Mouse (Mus musculus) lung, postnatal 4 days (tissue): Measurements from ENCODE around the gene Fam160b1.

Experiments
- DNase-seq, 2 experiments: peaks; one replicate each; pipeline ENCODE4 v3.0.0; 2021

The Fam160b1 gene

DNA sequence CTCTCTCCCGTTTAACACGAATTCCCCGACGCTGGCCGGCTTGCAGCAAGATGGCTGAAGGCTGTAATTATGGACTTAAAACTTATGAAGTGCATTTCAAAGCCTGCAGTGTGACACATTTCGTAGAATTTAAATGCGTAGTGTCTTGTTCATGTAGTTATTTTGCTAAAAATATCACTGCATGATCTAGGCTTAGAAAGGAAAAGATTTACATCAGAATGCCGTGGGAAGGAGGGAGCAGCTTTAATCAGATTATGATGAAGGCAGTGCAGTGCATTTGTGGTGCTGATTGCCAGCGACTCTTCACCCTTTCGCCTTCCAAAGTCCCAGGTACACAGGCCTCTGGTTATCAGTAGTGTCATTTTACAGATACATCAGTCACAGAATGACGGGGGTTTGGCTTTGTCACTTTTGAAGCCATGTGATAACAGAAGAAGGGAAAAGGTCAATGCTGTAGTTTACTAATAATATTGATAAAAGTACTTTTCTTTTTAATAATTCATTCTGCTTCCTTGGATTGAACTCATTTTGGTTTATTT is 7.4 kb downstream of the Fam160b1 start:
- no peak for DNase-seq

DNA sequence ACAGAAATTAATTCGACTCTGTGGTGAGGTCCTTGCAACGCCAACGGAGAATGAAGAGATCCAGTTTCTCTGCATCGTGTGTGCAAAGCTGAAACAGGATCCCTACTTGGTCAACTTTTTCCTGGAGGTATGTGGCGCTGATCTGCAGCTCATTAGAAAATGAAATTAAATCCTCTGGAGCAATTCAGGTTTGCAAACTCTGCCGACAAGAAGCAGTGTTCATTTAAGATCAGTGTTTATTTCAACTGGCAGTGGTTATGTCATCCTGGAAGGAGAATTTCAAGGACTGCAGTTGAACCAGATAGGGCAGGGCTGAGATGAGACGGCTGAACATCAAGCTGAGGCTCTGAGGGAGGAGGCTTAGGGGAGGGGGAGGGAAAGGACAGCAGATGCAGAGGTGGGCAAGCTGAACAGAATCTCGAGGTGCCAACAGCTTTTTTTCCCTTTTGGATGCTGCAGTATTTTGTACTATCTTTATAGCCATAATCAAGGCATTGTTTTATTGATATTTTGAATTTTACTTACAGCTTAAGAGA is 12.9 kb downstream of the Fam160b1 start:
- DNase-seq: no peak

DNA sequence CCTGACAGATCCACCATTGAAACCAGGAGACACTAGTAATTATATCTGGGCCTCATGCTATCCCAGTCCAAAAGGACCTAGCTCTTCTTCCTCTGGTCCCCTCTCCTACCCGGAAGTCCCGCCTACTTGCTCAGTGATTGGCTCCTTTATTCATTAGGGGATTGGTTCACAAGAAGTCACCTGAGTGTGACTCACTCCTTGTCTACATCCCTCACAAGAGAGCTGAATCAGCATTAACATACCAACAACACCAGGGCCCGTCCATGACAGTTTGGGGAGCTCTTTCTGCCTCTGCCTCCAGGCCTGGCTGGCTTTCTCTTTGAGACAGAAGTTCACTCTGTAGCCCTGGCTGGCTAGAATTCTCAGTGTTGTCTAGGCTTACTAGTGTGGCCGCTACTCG is 14.7 kb downstream of the Fam160b1 start:
- no peak for DNase-seq

DNA sequence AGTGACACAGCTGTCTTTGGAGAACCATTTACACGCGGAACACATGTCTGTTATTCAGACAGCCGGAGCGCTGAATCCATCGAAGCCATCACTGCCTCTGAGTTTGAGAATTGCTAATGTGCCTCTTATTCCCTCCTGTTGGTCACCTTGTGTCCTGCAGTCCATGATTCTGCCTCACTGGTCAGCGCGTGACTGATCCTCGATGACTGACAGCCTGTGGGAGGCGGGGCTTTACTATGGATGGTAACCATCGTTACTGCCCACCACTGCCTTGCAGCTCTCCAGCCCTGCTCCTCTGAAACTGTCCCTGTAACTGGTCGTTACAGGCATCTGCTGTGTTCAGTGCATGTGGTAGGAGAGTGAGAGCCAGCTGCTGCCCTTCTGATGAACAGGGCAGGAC is 15.3 kb downstream of the Fam160b1 start:
- no peak for DNase-seq

DNA sequence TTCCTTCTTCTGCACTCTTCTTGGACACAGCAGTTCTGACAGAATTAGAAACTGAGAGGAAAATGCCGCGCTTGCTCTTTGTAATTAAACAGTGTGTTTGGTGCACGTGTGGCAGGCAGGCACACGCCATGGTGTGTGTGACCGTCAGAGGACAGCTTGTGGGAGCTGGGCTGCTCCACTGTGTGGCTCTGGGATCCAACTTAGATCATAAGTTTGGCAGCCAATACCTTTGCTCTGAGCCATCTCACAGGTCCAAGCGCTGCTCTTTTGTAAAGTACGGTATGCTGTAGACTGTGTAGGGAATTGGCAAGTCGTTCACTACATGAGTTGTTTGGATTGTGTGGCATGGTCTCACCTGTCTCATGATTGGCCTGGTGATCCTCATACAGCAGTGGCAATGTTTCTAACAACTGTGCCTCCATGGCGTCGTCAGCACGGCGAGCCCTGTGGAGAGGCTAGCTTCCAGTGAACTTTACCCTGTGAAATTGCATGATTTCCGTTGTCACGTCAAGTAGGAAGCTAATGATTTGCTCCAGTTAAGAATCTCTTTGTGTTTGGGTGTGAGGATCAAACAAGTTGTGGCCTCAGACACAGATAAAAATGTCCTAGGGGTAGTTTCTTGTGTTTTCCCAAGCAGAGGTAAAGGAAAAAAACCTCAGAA is 16.7 kb downstream of the Fam160b1 start:
- DNase-seq: no peak

DNA sequence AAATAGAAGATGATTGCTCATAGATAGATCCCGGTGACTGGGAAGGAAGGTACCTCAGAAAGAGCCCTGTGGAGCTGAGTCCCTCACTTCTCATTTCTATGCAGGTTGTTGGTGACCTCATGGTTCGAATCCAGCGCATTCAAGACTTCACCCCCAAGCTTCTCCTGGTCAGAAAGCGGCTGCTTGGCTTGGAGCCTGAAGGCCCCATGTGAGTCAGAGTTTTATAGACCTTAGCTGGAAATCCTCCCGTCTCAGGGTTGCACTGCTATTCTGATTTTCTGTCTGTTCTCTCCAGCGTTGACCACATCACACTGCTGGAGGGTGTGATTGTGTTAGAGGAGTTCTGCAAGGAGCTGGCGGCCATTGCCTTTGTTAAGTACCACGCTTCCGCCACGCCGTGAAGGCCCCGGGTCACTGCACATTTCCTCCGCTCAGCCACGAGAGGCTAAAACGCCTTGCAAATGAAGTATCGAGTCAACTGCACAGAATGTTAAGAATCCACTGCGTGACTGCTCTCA is 25.8 kb downstream of the Fam160b1 start:
- DNase-seq: no peak

DNA sequence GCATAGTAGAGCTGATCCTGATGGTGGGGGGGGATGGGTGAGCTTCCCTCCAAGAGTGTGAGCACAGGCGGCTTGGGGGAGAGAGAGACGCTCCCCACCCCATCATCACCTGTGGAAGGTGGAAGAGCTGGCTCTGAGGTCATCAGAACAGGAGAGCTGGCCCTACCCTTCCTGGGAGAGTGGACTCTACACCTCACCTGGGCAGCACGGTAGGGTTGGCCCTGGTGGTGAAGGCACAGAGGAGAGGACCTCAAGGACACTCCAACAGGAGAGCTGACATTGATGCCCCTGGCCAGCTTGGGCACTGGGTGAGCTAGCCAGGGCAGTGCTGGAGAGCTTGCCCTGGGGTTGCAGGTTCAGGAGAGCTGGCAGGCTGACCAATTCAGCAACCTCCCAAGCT is 31.1 kb downstream of the Fam160b1 start:
- DNase-seq: no peak

DNA sequence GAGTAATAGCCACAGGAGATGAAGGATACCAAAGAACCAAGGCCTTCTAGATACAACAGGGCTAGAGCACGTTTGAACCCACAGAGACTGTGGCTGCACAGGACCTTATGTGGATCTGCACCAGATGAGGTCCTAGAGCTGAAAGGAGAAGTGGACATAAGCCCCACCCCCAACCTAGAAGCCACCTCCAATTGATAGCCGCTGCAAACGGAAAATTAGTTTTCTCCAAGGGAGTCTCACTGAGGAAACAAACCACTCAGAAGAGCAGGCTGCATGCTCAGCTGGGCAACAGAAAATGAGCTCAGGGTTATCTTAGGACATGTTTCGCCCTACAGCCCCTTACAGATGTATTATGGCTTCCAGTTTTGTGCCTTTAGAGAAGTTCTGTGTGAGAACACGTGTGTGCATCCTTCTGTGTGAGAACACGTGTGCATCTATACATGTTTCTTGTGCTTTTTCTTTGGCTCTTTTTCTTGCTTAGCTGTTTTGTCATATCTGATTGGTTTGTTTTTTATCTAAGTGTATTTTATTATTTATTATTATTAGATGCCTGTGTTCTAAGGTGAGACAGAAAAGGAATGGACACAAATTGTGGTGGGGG is 33.0 kb downstream of the Fam160b1 start:
- DNase-seq: no peak

DNA sequence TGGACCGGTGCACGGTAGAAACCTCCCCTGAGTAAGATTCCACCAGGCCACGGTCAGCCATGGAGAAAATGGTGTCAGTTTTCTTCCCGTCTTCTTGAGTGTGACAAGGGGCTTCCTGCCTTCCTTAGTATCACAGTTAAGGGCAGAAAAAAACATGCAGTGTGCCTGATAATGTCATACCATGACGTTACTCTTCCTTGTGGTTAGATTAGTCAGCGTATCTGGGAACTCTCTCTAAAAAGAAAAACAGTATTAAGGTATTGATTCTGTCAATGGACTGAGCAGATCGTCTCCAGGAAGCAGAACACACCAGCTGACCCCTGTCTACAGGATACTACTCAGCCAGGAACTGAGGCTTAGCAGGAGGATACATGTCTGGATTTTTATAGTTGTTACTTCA is 36.1 kb downstream of the Fam160b1 start:
- no peak for DNase-seq

DNA sequence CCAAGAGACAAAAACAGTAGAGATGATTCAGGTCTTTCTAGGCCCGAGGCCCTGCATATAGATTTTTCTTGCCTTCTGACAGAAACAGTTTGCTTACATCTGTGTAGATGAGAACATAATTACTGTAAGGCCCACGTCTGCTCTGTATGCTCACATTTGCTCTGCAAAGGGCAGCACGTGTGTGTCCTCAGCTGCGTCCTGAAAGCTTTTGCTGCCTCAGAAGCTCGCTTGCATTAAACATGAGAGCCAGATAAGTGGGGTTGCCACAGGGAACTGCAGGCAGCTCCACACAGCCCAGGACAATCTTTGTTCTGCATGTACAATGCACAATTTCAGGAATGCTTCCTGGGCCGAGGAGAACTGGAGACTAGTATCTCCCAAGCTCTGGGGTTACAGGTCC is 41.9 kb downstream of the Fam160b1 start:
- no peak for DNase-seq

DNA sequence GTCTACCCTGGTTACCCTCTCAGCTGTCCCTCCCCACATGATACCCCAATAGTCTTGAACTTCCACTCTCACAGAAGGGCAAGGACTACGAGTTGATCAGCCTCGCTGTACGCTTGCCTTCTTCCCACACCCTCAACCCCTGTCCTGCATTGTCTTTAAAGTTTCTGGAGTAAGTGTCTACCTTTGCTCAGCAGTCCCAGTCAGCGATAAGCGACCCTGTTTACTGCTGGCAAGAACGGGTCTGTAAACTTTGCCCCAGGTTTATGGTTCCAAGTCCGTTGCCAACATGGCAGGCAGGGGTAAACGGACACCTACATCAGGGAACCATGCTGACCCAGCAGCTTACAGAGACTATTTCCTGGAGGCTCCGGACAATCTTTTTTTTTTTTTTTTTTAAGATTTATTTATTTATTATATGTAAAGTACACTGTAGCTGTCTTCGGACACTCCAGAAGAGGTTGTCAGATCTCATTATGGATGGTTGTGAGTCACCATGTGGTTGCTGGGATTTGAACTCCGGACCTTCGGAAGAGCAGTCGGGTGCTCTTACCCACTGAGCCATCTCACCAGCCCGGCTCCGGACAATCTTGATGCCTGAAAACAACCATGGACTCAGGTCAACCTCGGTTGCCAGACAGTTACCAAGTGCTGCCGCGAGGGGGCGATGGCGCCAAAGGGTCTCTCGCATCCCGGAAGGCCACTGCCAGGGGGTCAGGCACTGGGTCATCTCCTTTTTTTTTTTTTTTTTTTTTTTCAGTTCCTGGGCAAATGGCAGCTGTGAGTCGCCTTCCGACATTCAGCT is 43.4 kb downstream of the Fam160b1 start:
- peak; percentile 87 to 89 for DNase-seq

DNA sequence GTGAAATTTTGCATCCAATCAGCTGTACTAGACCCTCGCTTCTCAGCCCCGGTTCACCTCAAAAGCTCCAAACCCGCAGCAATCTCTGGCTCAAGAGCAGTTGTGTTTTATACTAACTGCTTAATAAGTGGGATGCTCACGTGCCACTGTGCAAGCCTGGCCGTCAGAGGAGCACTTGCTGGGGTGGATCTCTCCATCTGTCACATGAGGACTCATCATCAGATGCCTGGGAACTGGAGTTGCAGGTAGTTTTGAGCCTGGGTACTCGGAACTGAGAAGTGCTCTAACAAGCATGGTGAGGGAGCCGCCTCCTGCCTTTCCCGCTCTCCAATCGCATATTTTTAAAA is 44.0 kb downstream of the Fam160b1 start:
- DNase-seq: no peak

DNA sequence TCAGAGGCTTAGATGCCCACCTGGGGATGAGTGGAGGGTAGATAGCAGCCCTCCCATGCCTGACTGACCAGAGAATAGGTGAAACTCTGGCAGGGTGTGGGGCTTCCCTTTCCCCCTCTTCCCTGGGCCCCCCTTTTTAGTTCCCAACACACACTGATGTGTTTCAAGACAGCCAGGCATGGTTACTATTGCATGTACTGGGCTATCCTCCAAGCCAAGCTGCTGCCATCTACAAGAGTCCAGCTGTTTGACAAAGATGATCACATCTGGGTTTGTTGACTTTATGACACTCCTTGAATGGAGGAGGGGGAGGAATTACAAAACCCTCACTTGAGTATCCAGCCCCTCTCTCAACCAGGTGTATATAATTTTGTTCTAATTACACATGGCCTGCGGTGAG is 47.5 kb downstream of the Fam160b1 start:
- peak in 1 of 2 experiments; percentile 49 for DNase-seq

DNA sequence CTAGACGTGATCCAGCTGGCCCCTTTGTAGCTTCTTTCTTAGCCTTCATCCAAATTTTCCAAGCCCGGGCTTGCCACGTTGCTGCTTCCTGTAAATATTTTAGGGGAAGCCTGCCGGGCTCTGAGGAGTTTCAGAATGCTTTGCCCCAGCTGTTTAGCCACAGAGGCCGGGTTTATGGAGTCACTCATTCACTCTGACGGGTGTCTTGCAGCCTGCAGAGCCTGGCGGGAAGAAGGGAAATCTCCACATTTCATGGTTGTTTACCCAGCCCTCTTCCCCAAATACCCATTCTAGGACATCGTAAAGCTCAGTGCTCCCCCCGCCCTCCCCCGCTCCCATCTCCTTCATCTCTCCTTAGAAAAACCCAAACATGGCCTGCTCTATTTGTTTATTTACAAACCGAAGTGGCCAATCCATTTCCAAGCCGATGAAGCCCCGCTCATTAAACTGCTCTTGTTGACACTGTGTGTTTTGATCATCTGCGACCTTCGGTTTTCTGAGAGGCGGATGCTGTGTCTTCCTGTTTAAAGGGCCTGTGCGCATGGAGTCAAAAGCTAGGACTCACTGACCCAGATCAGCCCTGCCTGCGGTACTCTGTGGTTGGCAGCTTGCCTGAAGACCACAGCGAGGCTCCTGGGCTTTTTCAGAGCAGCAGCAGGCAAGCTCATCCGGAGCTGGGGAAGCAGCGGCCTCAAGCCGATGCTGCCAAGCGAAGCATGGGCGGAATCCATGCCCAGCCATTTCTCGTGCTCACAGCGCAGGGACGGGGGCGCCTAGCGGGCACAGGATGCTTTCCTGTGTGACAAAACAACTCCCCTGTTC is 51.1 kb downstream of the Fam160b1 start:
- DNase-seq: peak; percentile 82 to 90

DNA sequence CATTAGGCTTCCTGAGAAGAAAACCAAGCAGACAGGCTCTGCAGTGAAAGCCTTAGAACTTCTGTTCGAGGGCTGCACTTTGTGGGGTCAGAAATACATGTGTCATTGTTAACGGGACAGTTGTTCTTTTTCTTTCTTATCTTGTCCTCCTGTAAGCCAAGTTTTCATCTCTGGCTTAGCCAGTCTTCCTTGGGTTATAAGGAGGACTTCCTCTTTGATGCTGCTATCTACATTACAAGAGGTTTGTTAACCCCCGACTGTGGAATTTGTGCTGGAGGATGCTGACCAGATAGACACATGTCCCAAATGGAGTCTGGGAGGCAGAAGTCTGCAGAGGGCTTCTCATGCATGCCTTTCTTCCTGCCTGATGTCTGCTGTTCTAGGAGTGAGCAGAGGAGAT is 52.7 kb downstream of the Fam160b1 start:
- no peak for DNase-seq

DNA sequence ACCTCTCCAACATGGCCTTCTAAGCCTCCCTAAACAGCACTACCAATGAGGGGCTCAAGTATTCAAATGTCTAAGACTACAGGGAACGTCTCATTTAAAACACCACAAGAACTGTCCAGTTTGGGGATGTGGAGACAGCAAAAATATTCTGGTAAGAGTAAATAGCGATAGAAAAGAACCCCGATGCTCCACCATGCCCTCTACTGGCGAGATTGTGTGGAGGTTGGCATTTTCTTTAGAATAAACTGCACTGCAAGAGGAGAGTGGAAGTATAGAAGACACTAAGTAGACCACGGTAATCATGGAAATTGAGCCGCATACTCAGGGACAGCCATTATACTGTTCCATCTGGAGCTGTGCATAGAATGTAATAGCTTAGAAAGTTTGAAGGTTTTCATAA is 53.4 kb downstream of the Fam160b1 start:
- DNase-seq: no peak

DNA sequence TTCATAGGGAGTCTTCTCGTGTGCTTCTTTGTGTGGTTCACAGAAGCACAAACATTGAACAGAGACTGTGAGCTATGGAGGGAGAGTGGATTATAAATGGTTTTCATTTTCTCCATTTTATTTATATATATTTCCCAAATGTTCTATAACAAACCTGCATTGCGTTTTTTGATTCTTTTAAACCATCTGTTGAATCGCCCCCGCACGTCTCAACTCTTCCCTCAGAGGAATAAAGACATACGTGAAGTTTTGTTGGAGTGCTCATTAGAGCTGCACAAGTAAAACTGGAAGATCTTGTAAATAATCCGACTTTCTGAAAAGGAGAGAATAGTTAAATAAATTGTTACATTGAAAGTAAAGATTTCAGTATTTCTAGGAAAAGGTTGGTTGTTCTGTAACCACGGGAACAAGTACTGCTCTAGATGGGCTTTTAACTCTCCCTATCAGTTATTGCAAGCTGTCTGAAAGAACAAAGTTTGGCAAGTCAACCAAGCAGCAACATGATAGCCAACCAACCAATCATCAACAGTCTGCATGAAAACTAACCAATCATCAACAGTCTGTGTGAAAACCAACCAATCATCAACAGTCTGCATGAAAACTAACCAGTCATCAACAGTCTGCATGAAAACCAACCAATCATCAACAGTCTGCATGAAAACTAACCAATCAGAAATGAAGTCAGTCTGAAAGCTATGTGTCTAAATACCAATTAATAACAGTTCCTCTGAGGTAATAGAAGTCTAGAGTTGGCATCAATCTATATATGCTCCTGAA is 54.7 kb downstream of the Fam160b1 start:
- DNase-seq: no peak

DNA sequence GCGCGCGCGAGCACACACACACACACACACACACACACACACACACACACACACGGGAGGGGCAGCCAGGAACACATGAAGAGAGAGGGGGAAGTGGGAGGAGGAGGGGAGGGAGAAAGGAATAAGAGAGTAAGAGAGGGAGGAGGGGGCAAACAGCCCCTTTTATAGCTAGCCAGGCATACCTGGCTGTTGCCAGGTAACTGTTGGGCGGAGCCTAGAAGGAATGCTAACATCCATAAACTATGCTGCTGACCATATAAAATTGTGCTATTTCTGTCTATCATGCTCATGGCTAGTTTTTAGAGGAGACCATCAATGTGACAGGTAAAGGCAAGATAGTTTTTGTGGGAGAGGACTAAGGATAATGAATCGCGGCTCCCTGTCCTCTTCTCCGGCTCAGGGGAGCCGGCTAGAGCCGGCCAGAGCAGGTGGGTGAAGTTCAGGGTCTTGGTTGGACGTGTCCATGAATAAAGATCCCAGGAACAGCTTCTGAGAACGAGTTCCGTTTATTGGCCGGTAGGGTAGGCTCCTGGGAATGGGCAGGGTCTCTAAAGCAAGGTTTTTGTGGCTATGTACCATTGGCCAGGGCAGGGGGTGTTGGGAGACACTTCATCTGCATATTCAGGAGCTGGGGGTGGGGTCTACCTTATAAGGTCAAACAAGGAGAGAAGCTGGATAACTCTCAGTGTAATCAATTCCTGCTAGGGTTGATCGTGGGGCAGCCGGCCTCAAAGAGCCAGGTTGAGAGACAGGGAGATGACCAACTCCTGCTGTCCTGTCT is 57.5 kb downstream of the Fam160b1 start:
- no peak for DNase-seq

DNA sequence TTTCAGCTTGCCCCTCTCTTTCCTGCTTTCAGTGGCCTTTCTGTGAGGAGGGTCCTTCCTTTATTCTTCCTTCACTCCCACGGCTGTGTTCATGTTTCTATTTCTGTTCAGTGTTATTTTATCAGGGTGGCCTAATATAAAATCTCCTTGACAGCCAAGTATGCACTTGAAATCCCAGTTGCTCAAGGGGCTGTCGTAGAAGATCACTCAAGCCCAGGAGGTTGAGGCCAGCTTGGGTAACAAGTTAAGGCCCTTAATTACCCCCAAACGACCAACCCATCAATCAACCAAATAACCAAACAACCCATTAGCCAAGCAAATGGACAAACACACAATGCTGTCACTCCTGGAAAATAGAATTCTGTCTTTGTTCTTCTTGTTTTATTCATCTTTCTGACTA is 62.9 kb downstream of the Fam160b1 start:
- DNase-seq: no peak

DNA sequence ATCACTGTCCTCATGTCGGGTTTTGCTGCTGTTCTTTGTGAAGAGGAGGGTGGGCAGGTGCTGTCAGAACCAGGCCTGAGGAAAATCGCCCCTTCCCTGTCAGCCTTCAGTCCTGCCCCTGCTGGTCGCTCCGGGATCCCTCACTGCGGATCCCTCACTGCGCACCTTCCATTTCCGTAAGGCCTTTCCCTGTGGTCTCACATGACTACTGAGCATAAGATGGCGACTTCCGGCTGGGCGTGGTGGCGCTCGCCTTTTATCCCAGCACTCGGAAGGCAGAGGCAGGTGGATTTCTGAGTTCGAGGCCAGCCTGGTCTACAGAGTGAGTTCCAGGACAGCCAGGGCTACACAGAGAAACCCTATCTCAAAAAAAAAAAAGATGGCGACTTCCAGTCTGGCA is 64.8 kb downstream of the Fam160b1 start:
- DNase-seq: no peak

DNA sequence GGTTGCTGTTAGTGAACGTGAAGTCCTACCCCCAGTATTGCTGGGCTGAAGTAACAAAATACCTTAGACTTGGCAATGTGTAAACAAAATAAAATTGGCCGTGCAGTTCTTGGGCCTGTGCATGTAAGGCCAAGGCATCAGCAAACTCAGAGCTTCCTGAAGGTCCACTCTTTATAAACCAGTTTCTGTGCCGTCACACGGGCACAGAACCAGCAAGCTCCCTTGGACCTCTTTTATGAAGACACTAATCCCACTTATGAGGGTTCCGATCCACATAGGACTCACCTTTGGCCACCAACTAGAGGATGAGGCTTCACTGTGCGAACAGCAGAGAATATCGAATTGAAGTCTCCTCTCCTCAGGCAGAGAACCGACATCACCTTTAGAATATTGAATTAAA is 66.4 kb downstream of the Fam160b1 start:
- no peak for DNase-seq
